Mouse (Mus musculus) activated CD4-positive, CD25-positive, alpha-beta regulatory T cell, adult 4 months (primary cell): ENCODE results near the gene Mrpl48. TPM values are rescaled to one million over a fixed set of nuclear protein-coding genes. Genes with fewer than 3 reads are reported as not detected.
A peak's percentile ranks its signal among the peaks of the same experiment; 100 is the strongest.

Source experiments
- ATAC-seq: one replicate; pipeline ENCODE4 v1.8.0; 2017
- polyA plus RNA-seq, 2 experiments: library from polyadenylated mRNA; unstranded; fragments of 100-300 nt; shearing (Covaris generic); gene quantifications; one replicate each; pipeline ENCODE4 v1.2.1; 2017

The Mrpl48 gene
- 10 to 100 TPM; 60.1 to 76.0 TPM for polyA plus RNA-seq

GRCm38 (mm10) chr7:100608130-100608741 lies at the start of gene Mrpl48:
Gene Mrpl48 (minus strand): TSS chr7:100608301.
- peak; percentile 0 for ATAC-seq

GRCm38 (mm10) chr7:100656739-100657138 lies 48.6 kb upstream of the Mrpl48 start:
- ATAC-seq, result no peak

DNA sequence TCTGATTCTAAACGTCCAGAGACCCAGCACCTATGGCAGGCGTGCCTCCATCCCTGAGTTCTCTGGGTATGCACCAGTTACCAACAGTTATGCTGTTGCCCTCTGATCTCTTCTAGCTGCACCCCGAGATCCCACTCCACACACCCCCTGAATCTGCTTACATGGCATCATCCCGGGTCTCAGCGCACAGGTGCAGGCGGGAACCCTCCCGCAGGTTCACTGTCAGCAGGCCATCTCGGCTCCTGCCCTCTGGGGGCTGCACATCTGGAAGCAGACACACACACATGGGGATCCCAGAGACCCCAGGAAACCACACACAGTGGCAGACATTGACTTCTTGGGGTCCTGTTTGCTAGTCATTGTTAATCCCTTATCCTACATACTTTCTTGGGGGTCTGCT lies 46.3 kb upstream of the Mrpl48 start:
- no peak for ATAC-seq

GRCm38 (mm10) chr7:100653480-100654266 lies 45.6 kb upstream of the Mrpl48 start:
- no peak for ATAC-seq

- no peak for ATAC-seq
Measured at GRCm38 (mm10) chr7:100651011-100651410, 42.9 kb upstream of the Mrpl48 start.

- ATAC-seq, result no peak
Measured at GRCm38 (mm10) chr7:100650421-100650820, 42.3 kb upstream of the Mrpl48 start.

DNA sequence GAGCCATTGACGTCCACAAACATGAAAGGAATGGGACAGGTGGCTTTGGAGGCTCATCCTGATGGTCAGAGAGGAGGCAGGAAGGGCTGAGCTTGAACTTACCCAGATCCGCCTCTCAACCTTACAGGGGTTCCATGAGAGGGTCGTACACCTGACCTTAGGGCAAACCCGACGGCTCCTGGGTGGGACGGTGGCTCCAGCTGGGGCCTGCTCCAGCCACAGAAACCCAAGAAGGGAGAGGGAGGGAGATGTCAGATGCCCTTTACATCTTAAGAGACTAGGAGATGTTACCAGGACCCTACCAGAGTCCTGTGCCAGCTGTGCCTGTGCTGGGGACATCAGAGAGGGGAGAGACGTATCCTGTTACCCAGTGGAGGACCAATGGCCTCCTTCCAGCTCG lies 41.7 kb upstream of the Mrpl48 start:
- no peak for ATAC-seq

- no peak for ATAC-seq
Measured at GRCm38 (mm10) chr7:100649095-100649494, 41.0 kb upstream of the Mrpl48 start.

GRCm38 (mm10) chr7:100645147-100645546 lies 37.0 kb upstream of the Mrpl48 start:
- ATAC-seq, result no peak

DNA sequence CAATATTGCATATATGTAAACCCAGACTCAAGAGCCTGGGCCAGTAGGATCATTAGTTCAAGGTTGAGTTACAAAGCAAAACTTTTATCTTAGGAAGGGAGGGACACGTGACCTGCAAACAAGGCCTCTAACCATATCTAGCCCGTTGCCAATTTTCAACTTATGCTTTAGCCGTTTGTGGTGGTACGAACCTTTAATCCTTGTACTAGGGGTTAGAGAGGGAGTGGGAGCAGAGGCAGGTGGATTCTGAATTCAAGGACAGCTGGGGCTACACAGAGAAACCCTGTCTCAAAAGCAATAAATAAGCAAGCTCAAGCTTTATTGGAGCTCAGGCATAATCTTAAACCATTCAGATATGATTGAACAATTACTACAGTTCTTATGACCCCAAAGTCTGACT lies 34.3 kb upstream of the Mrpl48 start:
- no peak for ATAC-seq

DNA sequence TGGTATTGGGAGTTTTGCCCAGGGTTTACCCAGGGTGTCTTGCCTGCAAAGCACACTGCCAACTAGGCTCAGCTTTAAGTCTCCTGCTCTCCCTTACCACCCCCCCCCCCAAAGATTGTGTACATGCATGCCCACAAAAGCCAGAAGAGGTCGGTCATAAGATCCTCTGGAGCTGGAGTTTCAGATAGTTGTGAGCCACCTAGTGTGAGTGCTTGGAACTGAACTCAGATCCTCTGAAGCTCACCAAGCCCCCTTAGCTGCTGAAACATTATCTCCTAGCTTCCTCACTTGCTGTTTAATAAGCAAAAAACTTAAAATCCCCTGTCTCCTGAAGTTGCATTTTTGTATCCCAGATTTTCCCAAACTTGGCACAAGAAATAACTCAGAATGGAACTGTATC lies 29.6 kb upstream of the Mrpl48 start:
- no peak for ATAC-seq

DNA sequence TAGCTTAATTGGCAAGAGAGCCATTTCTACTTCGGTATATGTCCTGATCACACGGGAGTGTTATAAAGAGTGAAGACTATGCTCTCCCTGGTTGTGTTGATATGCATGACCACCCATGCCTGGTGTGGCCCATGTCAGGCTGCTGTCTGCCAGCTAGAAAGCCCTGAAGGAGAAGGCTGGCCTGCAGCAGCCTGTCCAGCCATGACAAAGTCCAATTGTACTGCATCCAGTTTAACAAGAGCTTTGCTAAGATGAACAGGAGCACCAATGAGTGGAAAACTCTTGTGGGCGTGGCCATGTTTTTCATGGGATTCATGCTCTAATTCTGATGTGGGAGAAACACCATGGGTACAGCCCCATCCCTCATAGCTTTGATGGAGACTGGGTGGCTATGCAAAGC lies 16.4 kb upstream of the Mrpl48 start:
- no peak for ATAC-seq

DNA sequence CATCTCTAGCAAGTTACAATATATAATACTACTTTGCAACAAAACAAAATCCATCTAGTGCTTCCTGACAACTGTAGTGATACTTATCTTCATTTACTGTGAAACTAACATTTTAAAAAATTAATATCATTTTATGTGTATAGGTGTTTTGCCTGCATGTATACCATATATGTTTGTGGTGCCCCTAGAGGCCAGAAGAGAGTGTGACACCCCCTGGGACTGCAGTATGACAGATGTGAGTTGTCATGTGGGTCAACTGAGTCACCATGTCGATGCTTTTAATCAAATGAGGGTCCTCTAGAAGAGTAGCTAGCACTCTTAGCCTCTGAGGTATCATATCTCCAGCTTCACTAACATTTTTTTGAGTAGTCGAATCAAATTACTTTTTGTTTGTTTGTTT lies 14.2 kb upstream of the Mrpl48 start:
- ATAC-seq, result peak; percentile 63

GRCm38 (mm10) chr7:100616121-100616857 lies 8.2 kb upstream of the Mrpl48 start:
- no peak for ATAC-seq

- ATAC-seq, result no peak
Measured at GRCm38 (mm10) chr7:100608910-100609309, 809 bp upstream of the Mrpl48 start.

DNA sequence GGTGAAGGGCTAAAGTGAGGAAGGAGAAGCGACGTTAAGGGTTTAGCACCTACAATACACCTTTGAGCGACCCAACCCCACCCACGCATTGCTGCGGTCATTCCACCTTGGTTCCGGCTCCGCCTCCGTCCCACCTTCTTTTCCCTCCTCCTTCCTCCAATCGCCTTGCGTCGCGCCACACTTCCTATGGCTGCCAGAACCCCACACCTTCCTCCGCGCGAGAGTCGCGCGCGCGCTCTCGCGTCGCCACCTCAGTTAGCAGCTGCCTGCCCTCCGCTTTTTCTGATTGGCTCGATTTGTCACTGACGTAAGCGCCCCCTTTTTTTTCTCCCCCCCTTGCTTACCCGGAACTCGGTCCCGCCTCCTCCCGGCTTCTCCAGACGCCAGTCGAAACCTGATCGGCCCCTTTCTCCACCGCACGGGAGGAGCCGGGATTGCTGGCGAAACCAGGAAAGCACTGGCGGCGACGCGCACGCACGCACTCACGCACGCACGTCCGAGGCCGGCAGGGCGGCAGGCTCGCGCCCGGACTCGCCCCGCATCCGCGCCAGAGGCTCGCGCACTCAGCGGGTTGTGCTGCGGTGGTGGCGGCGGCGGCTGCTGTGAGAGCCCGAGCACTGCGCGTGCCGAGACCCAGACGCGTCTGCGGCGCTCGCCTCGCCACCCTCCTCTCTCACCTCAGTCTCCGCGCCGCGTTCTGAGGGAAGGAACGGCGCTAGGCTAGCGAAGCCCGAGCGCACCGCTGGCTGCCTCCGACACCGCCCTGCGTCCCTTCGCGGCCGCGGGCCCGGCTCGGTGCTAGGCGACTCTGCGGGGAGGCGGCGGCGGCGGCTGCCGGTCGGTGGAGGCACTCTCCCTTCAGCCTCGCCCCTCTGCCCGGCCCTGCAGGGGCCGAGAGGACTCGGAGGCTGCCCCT lies 629 bp downstream of the Mrpl48 start, which contains the start of gene Rab6a:
Gene Rab6a, plus strand, starts transcription at position 197 of the 916 bp plus-strand sequence.
- peak; percentile 91 for ATAC-seq

DNA sequence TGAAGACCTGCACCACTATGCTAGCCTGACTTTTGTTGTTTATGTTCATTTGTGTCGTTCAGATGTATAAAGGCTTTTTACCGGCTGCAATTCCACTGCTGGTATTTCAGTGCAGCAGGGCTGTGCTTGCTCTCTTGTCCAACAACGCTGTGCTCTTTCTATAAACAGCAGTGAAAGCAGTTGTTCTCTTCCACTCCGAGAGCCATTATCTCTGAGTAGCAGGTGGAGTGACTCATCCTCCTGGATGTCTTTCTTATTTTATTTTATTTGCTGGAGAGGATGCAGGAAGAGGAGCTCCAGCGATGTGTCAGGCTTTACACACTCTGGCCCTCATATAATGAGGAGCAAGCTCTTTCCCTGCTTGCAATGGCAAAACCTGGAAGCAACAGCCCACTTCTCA lies 7.9 kb downstream of the Mrpl48 start:
- no peak for ATAC-seq

DNA sequence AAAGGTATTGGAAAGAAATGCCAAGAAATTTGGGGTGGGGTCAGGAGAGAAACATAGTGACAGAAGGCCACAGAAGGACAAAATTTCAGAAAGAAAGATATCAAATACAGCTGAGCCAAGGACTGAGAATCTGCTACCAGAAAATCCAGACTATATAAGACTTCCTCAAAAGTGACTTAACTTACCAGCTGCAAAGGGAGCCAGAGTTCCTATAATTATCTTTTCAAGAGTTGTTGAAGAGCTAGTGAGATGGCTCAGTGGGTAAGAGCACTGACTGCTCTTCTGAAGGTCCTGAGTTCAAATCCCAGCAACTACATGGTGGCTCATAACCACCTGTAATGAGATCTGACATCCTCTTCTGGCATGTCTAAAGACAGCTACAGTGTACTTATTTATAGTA lies 14.8 kb downstream of the Mrpl48 start:
- no peak for ATAC-seq

- no peak for ATAC-seq
Measured at GRCm38 (mm10) chr7:100591522-100591852, 16.6 kb downstream of the Mrpl48 start.

- ATAC-seq, result peak; percentile 95
Measured at GRCm38 (mm10) chr7:100590845-100591521, 17.1 kb downstream of the Mrpl48 start.

DNA sequence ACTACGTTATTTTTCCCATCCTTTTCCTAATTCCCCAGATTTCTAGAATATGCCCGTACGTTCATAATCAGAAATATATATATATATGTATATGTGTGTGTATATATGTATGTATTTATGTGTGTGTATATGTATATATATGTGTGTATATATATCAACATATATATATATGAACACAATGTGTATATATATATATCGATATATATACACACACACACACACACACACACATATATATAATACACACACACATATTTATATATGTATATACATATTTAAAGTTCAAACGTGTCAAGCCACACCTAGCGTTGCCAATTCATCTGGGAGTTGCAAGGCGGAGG lies 17.6 kb downstream of the Mrpl48 start:
- no peak for ATAC-seq

- ATAC-seq, result no peak
Measured at GRCm38 (mm10) chr7:100589816-100590215, 18.3 kb downstream of the Mrpl48 start.
